Mouse (Mus musculus) stomach, postnatal 0 days (tissue): ENCODE measurements around the gene Dlgap4. TPM values are rescaled to one million over a fixed set of nuclear protein-coding genes. Genes with fewer than 3 reads are reported as not detected.
"Not testable (repeated sequence)": the region's sequence is repeated elsewhere in the genome, so short reads cannot be mapped to it uniquely, and the experiment has no call there.

ENCODE experiments used
- ATAC-seq: fragments of 200-750 bp; cut with Nextera tagmentation; 2 replicates; pipeline ENCODE4 v1.8.0; 2017; ENCODE audit not compliant: low FRiP score, low TSS enrichment
- DNase-seq: peaks from one replicate; pipeline ENCODE4 v3.0.0-alpha.2; 2016; ENCODE audit warnings: low spot score
- H3K27ac ChIP-seq: fragments of 300-500 bp; sonication (generic); replicated peaks from 2 replicates; pipeline ENCODE4 v1.5.1; 2014; ENCODE audit warnings: mild to moderate bottlenecking, control low read depth
- H3K27me3 ChIP-seq: fragments of 300-500 bp; sonication (generic); 2 replicates; pipeline ENCODE4 v1.6.1; 2014; ENCODE audit warnings: low read length; ENCODE audit not compliant: control insufficient read depth, insufficient read depth
- H3K36me3 ChIP-seq: fragments of 300-500 bp; sonication (generic); 2 replicates; pipeline ENCODE4 v1.6.1; 2014; ENCODE audit warnings: low read length, mixed read lengths; ENCODE audit not compliant: control insufficient read depth, insufficient read depth
- H3K4me1 ChIP-seq: fragments of 300-500 bp; sonication (generic); replicated peaks from 2 replicates; pipeline ENCODE4 v1.6.1; 2014; ENCODE audit warnings: antibody characterized with exemption; ENCODE audit not compliant: control insufficient read depth, insufficient read depth
- H3K4me2 ChIP-seq: fragments of 300-500 bp; sonication (generic); replicated peaks from 2 replicates; pipeline ENCODE4 v1.6.1; 2014; ENCODE audit warnings: low read depth, mild to moderate bottlenecking, control low read depth, moderate library complexity
- H3K4me3 ChIP-seq: fragments of 300-500 bp; sonication (generic); 2 replicates; pipeline ENCODE4 v1.5.1; 2014; ENCODE audit warnings: low read depth, low read length, control low read depth
- H3K9ac ChIP-seq: fragments of 300-500 bp; sonication (generic); 2 replicates; pipeline ENCODE4 v1.6.1; 2014; ENCODE audit warnings: mild to moderate bottlenecking, low read length, control low read depth, mixed read lengths
- H3K9me3 ChIP-seq: fragments of 300-500 bp; sonication (generic); 2 replicates; pipeline ENCODE4 v1.6.1; 2016; ENCODE audit warnings: low read length; ENCODE audit not compliant: control insufficient read depth
- CTCF ChIP-seq: IDR thresholded peaks from 2 replicates; pipeline ENCODE4 v1.5.1; 2016; ENCODE audit warnings: antibody characterized with exemption, low read depth, mild to moderate bottlenecking, moderate library complexity
- EP300 ChIP-seq: optimal IDR thresholded peaks from 2 replicates; pipeline ENCODE3; 2016; ENCODE audit warnings: antibody characterized with exemption
- WGBS: fragments of 180-500 bp; shearing (Covaris S2); extraction: QIAGEN DNeasy Blood & Tissue Kit; methylation state at CpG from one replicate; pipeline ENCODE4 v1.1.7; 2014; 5-methylcytosine and 5-hydroxymethylcytosine counted together
- polyA plus RNA-seq: library from polyadenylated mRNA; unstranded; fragments of >200 nt; fragmentation: Nextera tagmentation; extraction: Ambion mirVana; gene quantifications from 2 replicates; pipeline ENCODE4 v1.2.1, GENCODE M21; 2015

Dlgap4 gene
- polyA plus RNA-seq, 1 experiment from 2014 or later, result 50.7 TPM

DNA sequence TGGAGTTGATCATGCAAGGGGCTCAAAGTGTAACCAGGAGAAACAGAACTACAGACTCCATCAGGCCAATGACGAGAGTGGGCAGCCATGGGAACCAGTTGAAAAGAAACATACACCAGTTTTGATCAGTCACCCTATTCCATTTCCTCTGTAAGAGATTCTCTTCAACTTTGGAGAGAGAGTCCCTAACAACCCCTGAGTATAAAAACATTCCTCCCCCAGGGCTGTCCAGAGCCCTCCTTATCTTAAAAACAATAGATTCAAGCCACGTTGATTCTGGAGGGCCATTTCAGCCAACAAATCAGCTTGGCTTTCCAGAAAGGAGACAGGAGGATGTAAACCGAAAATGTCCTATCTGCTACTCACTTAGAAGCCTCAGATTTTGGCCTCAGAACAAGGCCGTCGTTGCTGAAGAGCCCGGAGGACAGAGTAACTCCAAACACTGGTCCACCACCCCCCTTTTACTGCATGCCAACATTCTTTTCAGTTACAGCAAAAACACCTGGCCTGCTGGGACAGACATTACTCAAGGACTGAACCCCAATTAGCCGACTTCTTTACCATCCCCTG lies 170.6 kb downstream of the Dlgap4 start:
- Histone ChIP-seq H3K4me3 (no peak overlapping the region), H3K27ac (no peak overlapping the region), H3K4me2 (no peak overlapping the region), H3K36me3 (0 out of 2 replicates have a peak, but pooled peaks cover 2% of the 10 kb centered on the region), H3K27me3 (no peaks in the 10 kb centered on the region), H3K9me3 (no peaks in the 10 kb centered on the region), H3K9ac (no peak overlapping the region), H3K4me1 (no peaks in the 10 kb centered on the region)
- DNase-seq (peak; percentile 13), ATAC-seq (no peak)
- 43% methylated on average over 7 of the region's 7 CpGs for WGBS
- no peak for TF ChIP-seq CTCF
- TF ChIP-seq EP300, result no peak

DNA sequence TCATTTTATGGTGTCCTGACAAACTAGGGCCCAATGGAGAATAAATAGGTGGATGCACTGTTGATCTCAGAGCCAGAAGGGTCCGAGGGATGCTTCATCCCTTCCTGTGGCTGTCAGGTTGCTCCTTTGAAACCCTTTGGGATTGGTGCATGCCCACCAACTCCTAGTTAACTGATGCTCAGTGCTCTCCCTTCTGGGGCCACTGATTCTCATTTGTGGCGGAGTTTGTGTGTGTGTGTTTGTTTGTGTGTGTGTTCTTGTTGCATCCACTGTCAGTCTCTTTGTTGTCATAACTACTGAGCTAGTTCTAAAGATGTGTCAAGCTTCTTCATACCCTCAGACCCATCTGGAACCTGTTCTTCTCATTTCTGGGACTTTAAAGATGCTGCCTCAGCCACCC lies 171.4 kb downstream of the Dlgap4 start:
- peak; percentile 4 for DNase-seq

DNA sequence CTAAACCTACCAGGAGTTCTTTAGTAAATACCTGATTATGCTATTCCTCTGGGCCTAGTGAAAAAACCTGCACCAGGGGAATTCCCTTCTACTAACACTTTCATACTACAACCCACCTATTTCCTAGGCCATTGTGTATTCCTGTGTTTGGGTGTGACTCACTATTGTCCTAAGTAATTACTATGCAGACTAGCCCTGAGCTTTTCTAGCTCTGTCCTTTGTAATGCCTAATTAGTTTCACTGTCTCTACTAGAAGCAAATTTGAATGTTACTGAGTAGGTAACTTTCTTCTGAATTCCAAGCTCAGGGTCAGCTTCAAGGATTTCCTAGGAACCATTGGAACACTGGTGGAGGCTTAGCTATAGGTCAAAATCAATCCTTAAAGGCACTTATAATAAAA lies 172.9 kb downstream of the Dlgap4 start:
- not testable (repeated sequence) for H3K36me3 ChIP-seq, ATAC-seq

More for the DNA sequence above, 171.4 kb downstream of the Dlgap4 start:
- TF ChIP-seq CTCF, result no peak
- 86% methylated on average over 2 of the region's 2 CpGs for WGBS
- Histone ChIP-seq H3K4me3 (no peak overlapping the region), H3K27ac (no peak overlapping the region), H3K36me3 (0 out of 2 replicates have a peak, but pooled peaks cover 2% of the 10 kb centered on the region), H3K4me2 (no peak overlapping the region), H3K9ac (no peak overlapping the region), H3K9me3 (no peaks in the 10 kb centered on the region), H3K27me3 (no peaks in the 10 kb centered on the region), H3K4me1 (no peaks in the 10 kb centered on the region)
- no peak for ATAC-seq

DNA sequence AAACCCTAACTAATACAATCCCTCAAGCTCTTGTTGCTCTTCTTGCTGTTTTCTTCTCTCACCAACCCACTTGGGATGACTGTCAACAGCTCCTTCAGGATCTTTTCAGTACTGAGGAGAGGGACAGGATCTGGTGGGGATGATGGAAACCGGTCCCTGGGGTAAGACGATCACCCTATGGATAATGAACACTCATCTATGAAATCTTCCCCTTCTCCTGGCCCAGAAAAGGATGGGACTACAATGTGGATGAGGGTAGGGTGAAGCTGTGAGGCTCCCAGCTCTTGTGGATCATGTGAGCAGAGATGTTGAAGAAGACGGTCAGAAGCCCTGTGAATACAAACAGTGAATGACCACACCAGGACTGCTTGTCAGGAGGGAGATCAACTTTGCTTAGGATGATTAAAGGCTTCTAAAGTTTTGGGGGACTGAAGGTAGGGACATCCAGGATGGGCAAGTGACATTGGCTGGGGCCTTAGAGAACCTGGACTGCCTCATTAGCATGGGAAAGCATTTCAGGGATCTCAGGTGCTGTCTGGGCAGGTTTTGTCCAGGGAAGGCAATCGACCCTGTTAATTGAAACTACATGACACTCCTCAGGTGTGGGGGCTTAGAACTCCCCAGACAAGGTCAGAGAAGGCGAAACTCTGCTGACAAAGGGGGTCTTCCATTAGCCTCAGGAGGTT lies 173.7 kb downstream of the Dlgap4 start:
- Histone ChIP-seq H3K4me1 (no peaks in the 10 kb centered on the region), H3K27ac (no peak overlapping the region), H3K9me3 (0 out of 2 replicates have a peak, but pooled peaks cover 3% of the 10 kb centered on the region), H3K36me3 (no peaks in the 10 kb centered on the region), H3K9ac (no peak overlapping the region), H3K27me3 (no peaks in the 10 kb centered on the region), H3K4me3 (no peak overlapping the region), H3K4me2 (no peak overlapping the region)
- DNase-seq (peak; percentile 5), ATAC-seq (no peak)
- 95% methylated on average over 5 of the region's 5 CpGs for WGBS
- no peak for TF ChIP-seq EP300
- TF ChIP-seq CTCF, result no peak

More for the DNA sequence above, 172.9 kb downstream of the Dlgap4 start:
- not testable (repeated sequence) for H3K27me3 ChIP-seq, H3K4me1 ChIP-seq, H3K9me3 ChIP-seq, H3K9ac ChIP-seq, H3K4me3 ChIP-seq, DNase-seq, H3K27ac ChIP-seq, H3K4me2 ChIP-seq

DNA sequence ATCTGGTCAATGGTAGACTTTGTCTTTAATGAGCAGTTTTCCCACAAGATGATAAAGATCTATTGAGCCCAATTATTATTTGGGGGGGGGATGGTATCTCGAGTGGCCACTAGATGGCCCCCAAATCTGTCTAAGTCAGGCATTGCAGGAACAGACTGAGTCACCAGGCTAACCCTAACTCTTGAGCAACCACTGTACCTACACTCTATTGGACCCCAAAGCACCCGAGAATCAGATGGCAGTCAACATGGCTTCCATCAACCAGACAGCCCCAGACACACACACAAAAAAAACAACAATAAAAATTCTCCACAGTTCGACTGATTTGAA lies 174.2 kb downstream of the Dlgap4 start:
- Histone ChIP-seq H3K9ac (no peak overlapping the region), H3K4me3 (no peak overlapping the region), H3K36me3 (no peaks in the 10 kb centered on the region), H3K27ac (no peak overlapping the region), H3K27me3 (no peaks in the 10 kb centered on the region), H3K4me1 (no peaks in the 10 kb centered on the region), H3K4me2 (no peak overlapping the region), H3K9me3 (0 out of 2 replicates have a peak, but pooled peaks cover 5% of the 10 kb centered on the region)
- WGBS, result 48% methylated on average over 3 of the region's 3 CpGs
- TF ChIP-seq CTCF (peak; percentile 68), EP300 (no peak)
- ATAC-seq (no peak), DNase-seq (peak; percentile 11)

DNA sequence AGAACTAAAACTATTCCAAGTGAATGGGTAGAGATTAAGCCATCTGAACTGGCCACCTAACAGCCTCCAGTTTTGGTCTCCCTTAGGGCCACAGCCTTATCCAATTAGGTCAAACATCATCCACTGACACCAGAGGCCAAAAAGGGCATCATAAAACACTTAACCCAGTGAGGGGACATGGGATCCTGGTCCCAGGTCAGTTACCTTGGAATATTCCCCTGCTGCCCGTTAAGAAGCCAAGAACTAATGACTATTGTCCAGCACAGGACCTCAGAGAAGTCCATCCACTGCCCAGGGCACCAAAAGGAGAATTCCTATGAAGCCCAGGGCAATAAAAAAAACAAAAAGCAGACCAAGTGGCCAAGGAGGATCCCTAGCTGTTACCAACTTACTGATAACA lies 175.3 kb downstream of the Dlgap4 start:
- no peaks in the 10 kb centered on the region for H3K4me1 ChIP-seq
- ATAC-seq (no peak), DNase-seq (no peak)
- H3K27ac ChIP-seq, result no peak overlapping the region
- TF ChIP-seq CTCF, result no peak
- TF ChIP-seq EP300, result no peak
- no peaks in the 10 kb centered on the region for H3K27me3 ChIP-seq
- H3K4me3 ChIP-seq, result no peak overlapping the region
- H3K9me3 ChIP-seq, result 0 out of 2 replicates have a peak, but pooled peaks cover 5% of the 10 kb centered on the region
- no peaks in the 10 kb centered on the region for H3K36me3 ChIP-seq
- no peak overlapping the region for H3K9ac ChIP-seq
- 75% methylated on average over 1 of the region's 1 CpGs for WGBS
- H3K4me2 ChIP-seq, result no peak overlapping the region
